Mouse (Mus musculus) embryonic facial prominence, embryonic 11.5 days (tissue): ENCODE data around the gene Adamts6. TPM values are rescaled to one million over a fixed set of nuclear protein-coding genes. Genes with fewer than 3 reads are reported as not detected.

Source experiments
- ATAC-seq: fragments of 200-750 bp; cut with Nextera tagmentation; replicated peaks from 2 replicates; pipeline ENCODE4 v1.8.0; 2017; ENCODE audit warnings: low read depth; ENCODE audit not compliant: insufficient number of reproducible peaks, low FRiP score, low TSS enrichment
- DNase-seq: peaks from one replicate; pipeline ENCODE4 v3.0.0-alpha.2; 2015; ENCODE audit warnings: low spot score
- H3K27ac ChIP-seq: fragments of 300-500 bp; sonication (generic); replicated peaks from 2 replicates; pipeline ENCODE4 v1.5.1; 2014; ENCODE audit warnings: mild to moderate bottlenecking, low read depth, low read length, control low read depth
- H3K27me3 ChIP-seq: fragments of 300-500 bp; sonication (generic); 2 replicates; pipeline ENCODE4 v1.6.1; 2014; ENCODE audit warnings: mild to moderate bottlenecking, low read length, moderate library complexity, mixed read lengths; ENCODE audit not compliant: control insufficient read depth, insufficient read depth
- H3K36me3 ChIP-seq: fragments of 300-500 bp; sonication (generic); replicated peaks from 2 replicates; pipeline ENCODE4 v1.6.1; 2014; ENCODE audit warnings: low read depth, mild to moderate bottlenecking, low read length, moderate library complexity, mixed read lengths; ENCODE audit not compliant: control insufficient read depth, insufficient read depth
- H3K4me1 ChIP-seq: fragments of 300-500 bp; sonication (generic); 2 replicates; pipeline ENCODE4 v1.6.1; 2014; ENCODE audit warnings: low read length, mixed read lengths; ENCODE audit not compliant: control insufficient read depth, insufficient read depth
- H3K4me2 ChIP-seq: fragments of 300-500 bp; sonication (generic); 2 replicates; pipeline ENCODE4 v1.6.1; 2014; ENCODE audit warnings: low read depth, mild to moderate bottlenecking, control low read depth, low read length, moderate library complexity
- H3K4me3 ChIP-seq: fragments of 300-500 bp; sonication (generic); 2 replicates; pipeline ENCODE4 v1.5.1; 2014; ENCODE audit warnings: low read depth, low read length, control low read depth
- H3K9ac ChIP-seq: fragments of 300-500 bp; sonication (generic); replicated peaks from 2 replicates; pipeline ENCODE4 v1.6.1; 2014; ENCODE audit warnings: mild to moderate bottlenecking, control low read depth, low read length
- H3K9me3 ChIP-seq: fragments of 300-500 bp; sonication (generic); replicated peaks from 2 replicates; pipeline ENCODE4 v1.6.1; 2016; ENCODE audit warnings: mild to moderate bottlenecking, low read length, inconsistent platforms, mixed read lengths; ENCODE audit not compliant: control insufficient read depth
- WGBS: fragments of 180-500 bp; shearing (Covaris S2); extraction: QIAGEN DNeasy Blood & Tissue Kit; methylation state at CpG from one replicate; pipeline ENCODE4 v1.1.7; 2014; 5-methylcytosine and 5-hydroxymethylcytosine counted together
- polyA plus RNA-seq: library from polyadenylated mRNA; unstranded; fragments of >200 nt; fragmentation: Nextera tagmentation; extraction: Ambion mirVana; gene quantifications from 2 replicates; pipeline ENCODE4 v1.2.1, GENCODE M21; 2014

Gene Adamts6
- polyA plus RNA-seq, 1 experiment from 2014 or later = 3.1 TPM

- no peaks in the 10 kb centered on the region; the same call in 1 of the 2 replicates for H3K4me1 ChIP-seq
- H3K36me3 ChIP-seq = no peaks in the 10 kb centered on the region
- no peak overlapping the region for H3K4me3 ChIP-seq
- ATAC-seq = no peak
- H3K27me3 ChIP-seq = no peaks in the 10 kb centered on the region
- H3K9ac ChIP-seq = no peak overlapping the region
- H3K27ac ChIP-seq = no peak overlapping the region
- DNase-seq = no peak
- H3K9me3 ChIP-seq = no peaks in the 10 kb centered on the region
- WGBS = 75% methylated on average over 5 of the region's 5 CpGs
- H3K4me2 ChIP-seq = no peak overlapping the region
Observed at GRCm38 (mm10) chr13:104510766-104511165, 223.1 kb downstream of the Adamts6 start.

GRCm38 (mm10) chr13:104515054-104515453, 227.4 kb downstream of the Adamts6 start:
- Histone ChIP-seq H3K9ac (no peak overlapping the region), H3K36me3 (no peaks in the 10 kb centered on the region), H3K27me3 (no peaks in the 10 kb centered on the region), H3K4me2 (no peak overlapping the region), H3K4me1 (no peaks in the 10 kb centered on the region), H3K27ac (no peak overlapping the region), H3K4me3 (no peak overlapping the region), H3K9me3 (no peaks in the 10 kb centered on the region)
- DNase-seq = no peak
- 94% methylated on average over 1 of the region's 1 CpGs for WGBS
- no peak for ATAC-seq

GRCm38 (mm10) chr13:104516146-104516545, 228.5 kb downstream of the Adamts6 start:
- no peak overlapping the region for H3K27ac ChIP-seq
- 39% methylated on average over 4 of the region's 4 CpGs for WGBS

GRCm38 (mm10) chr13:104516766-104517364, 229.2 kb downstream of the Adamts6 start:
- Histone ChIP-seq H3K36me3 (no peaks in the 10 kb centered on the region), H3K27me3 (no peaks in the 10 kb centered on the region), H3K4me2 (no peak overlapping the region), H3K4me1 (no peaks in the 10 kb centered on the region), H3K9ac (no peak overlapping the region), H3K27ac (no peak overlapping the region), H3K9me3 (no peaks in the 10 kb centered on the region), H3K4me3 (no peak overlapping the region)
- DNase-seq = peak; percentile 46
- ATAC-seq = no peak
- 31% methylated on average over 7 of the region's 7 CpGs for WGBS

More at GRCm38 (mm10) chr13:104516146-104516545, 228.5 kb downstream of the Adamts6 start:
- Histone ChIP-seq H3K9me3 (no peaks in the 10 kb centered on the region), H3K4me3 (no peak overlapping the region), H3K4me2 (no peak overlapping the region), H3K36me3 (no peaks in the 10 kb centered on the region), H3K9ac (no peak overlapping the region), H3K27me3 (no peaks in the 10 kb centered on the region), H3K4me1 (no peaks in the 10 kb centered on the region)
- no peak for ATAC-seq
- DNase-seq = no peak

GRCm38 (mm10) chr13:104517638-104518311, 230.1 kb downstream of the Adamts6 start:
- Histone ChIP-seq H3K36me3 (no peaks in the 10 kb centered on the region), H3K4me2 (peak overlapping the region; percentile 48), H3K9ac (peak overlapping the region; percentile 52), H3K27ac (peak overlapping the region; percentile 79), H3K4me1 (no peaks in the 10 kb centered on the region), H3K4me3 (0 out of 2 replicates have a peak overlapping the region, but pooled peaks have one; percentile 2), H3K9me3 (no peaks in the 10 kb centered on the region), H3K27me3 (no peaks in the 10 kb centered on the region)
- ATAC-seq (peak; percentile 64), DNase-seq (peak; percentile 72)
- WGBS = 35% methylated on average over 15 of the region's 15 CpGs

- no peaks in the 10 kb centered on the region for H3K36me3 ChIP-seq
- no peaks in the 10 kb centered on the region for H3K4me1 ChIP-seq
- no peaks in the 10 kb centered on the region for H3K27me3 ChIP-seq
- peak; percentile 94 for ATAC-seq
- DNase-seq = peak; percentile 93
- 7% methylated on average over 19 of the region's 19 CpGs for WGBS
- H3K27ac ChIP-seq = peak overlapping the region; percentile 79
- no peaks in the 10 kb centered on the region for H3K9me3 ChIP-seq
- H3K4me3 ChIP-seq = 0 out of 2 replicates have a peak overlapping the region, but pooled peaks have one; percentile 2
- H3K9ac ChIP-seq = peak overlapping the region; percentile 52
- H3K4me2 ChIP-seq = peak overlapping the region; percentile 48
Observed at GRCm38 (mm10) chr13:104518312-104519005, 230.8 kb downstream of the Adamts6 start.

- Histone ChIP-seq H3K4me3 (no peak overlapping the region), H3K36me3 (no peaks in the 10 kb centered on the region), H3K4me1 (no peaks in the 10 kb centered on the region), H3K27me3 (no peaks in the 10 kb centered on the region), H3K27ac (peak overlapping the region; percentile 79), H3K9ac (0 out of 2 replicates have a peak overlapping the region, but pooled peaks have one; percentile 7), H3K9me3 (no peaks in the 10 kb centered on the region), H3K4me2 (no peak overlapping the region)
- ATAC-seq (no peak), DNase-seq (no peak)
- WGBS = 59% methylated on average over 14 of the region's 14 CpGs
Observed at GRCm38 (mm10) chr13:104519006-104519695, 231.5 kb downstream of the Adamts6 start.
